Mouse (Mus musculus): Measurements from ENCODE around the gene Ms4a10.

The Ms4a10 gene

GRCm38 (mm10) chr19:10918321-10918991 lies 56.0 kb downstream of the Ms4a10 start:
- in situ Hi-C loops (cut with MboI, MseI): no loop called here

- in situ Hi-C loops (cut with MboI, MseI): no loop called here
Measured at GRCm38 (mm10) chr19:10916506-10916905, 58.0 kb downstream of the Ms4a10 start.

GRCm38 (mm10) chr19:10914870-10915269 lies 59.6 kb downstream of the Ms4a10 start:
- in situ Hi-C loops (cut with MboI, MseI): no loop called here

- in situ Hi-C loops (cut with MboI, MseI): no loop called here
Measured at GRCm38 (mm10) chr19:10914291-10914690, 60.2 kb downstream of the Ms4a10 start.

Measured in regulatory T cell (primary cell).